Mouse (Mus musculus): Measurements from ENCODE around the gene Adgrg3.
A peak's percentile ranks its signal among the peaks of the same experiment; 100 is the strongest.

Adgrg3 gene

DNA sequence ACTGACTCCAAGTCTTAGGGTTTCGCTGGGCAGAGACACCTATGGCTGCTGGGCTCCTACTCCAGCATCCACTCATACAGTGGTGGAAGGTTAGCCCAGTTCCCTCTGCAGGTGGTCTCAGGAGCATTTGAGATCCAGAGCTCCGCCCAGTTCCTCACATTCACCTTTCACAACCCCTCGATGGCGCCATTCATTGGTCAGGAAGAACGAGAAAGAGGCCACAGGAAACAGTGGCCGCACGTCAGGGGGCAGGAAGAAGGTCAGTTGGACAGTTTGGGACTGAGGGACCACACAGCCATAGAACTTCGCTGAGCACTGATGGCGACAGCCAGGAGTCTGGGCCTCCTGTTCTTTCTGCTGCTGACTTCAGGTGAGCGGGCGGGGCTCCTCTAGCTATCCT lies at the start of gene Adgrg3:
TSS of gene Adgrg3 (plus strand) at position 242 of the 400 bp plus-strand sequence.
- DNase-seq (ENCODE audit: low spot score), result no peak

DNA sequence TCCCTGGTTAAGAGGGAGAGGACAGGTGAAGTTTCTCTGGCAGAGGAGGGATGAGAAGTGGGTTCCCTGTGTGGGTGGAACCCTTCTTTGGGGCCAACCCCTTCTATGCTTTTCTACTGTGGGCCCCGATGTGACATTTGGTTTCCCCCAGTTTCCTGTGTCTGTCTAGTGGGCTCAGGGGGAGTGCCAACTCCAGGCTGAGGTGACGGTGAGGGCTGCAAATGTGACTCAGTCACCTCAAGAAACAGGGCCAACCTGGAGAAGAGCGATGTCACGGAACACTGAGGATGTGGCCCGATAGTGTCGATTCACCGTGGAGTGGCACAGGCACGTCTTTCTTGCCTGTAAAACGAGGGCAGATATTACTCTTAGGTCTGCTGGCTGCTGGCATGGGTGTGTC lies 44.2 kb upstream of the Adgrg3 start:
- DNase-seq (ENCODE audit: low spot score), result no peak

- DNase-seq (ENCODE audit: low spot score), result no peak
Measured at GRCm38 (mm10) chr8:94973786-94974185, 43.7 kb upstream of the Adgrg3 start.

DNA sequence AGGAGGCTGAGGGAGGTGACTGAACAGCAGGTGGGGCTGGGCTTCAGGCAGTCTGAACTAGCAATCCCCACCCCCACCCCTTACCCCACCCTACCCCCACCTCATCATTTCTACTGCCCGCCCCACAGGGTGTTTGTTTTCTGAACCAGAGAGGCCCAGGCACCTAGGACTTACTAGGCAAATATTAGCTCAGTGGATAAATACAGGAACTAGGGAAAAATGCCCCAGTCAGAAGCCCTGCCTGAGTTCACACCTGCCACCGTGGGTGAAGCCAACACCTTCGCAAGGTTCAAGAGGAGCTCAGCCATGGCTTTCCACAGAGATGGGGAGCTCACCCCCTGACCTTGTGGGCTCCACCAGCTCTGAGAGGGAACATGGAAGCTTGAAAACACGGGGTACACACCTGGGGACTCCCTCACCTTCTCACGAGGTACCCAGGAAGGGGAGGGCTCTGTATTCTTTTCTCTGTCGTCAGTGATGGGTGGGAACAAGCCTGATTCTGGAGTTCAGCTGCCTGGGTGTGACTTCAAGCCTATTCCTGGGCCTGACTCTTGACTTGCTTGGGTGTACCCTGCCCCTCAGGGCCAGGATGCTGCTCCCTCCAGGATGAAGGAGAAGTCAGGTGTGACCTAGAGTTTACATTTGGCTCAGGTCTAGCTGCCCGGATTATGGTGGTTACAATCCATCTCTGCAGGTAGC lies 42.9 kb upstream of the Adgrg3 start, which contains the start of gene Adgrg1:
TSS of gene Adgrg1 (plus strand) at position 285 of the 699 bp plus-strand sequence.
- DNase-seq (ENCODE audit: low spot score), result no peak

- DNase-seq (ENCODE audit: low spot score), result no peak
Measured at GRCm38 (mm10) chr8:94976651-94977417, 40.7 kb upstream of the Adgrg3 start.

DNA sequence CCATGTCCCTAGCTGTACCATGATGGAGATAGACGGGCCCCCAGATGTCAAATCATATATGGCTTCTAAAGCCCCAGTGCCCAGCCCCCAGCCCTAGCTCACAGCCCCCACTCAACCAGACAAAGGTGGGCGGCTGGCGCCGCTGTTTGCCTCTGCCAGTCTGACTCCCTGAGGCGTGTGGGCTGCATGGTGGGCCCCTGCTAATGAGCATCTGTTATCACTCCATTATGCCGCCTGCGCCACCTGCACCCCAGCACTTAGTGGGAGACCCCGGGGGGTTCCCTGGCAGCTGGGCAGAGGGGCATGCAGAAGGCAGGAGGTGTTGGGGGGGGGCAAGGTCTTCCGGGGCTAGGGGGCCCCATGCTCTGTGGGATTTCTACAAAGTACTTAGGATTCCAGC lies 39.4 kb upstream of the Adgrg3 start:
- DNase-seq (ENCODE audit: low spot score), result no peak

GRCm38 (mm10) chr8:94978593-94979319 lies 38.7 kb upstream of the Adgrg3 start:
- DNase-seq (ENCODE audit: low spot score), result no peak

- DNase-seq (ENCODE audit: low spot score), result no peak
Measured at GRCm38 (mm10) chr8:94980176-94980575, 37.3 kb upstream of the Adgrg3 start.

DNA sequence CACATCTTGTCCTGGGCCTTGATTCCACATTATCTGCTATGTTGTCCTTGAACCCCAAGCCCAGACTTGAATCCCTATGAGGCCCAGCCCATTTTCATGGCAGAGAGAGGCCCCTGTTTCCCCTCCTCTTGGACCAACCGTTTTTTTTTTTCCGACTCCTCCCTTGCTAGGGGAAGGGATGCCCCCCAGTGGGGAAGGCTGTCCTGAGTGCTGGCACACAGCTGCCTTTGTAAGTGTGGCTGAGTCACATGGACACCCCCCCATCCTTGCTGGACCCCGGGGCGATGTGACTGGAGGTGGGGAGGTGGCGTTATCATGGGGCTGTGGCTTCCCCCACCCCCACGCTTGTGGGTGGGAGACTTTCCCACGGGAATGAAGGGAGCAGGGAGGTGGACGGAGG lies 36.5 kb upstream of the Adgrg3 start:
- no peak for DNase-seq (ENCODE audit: low spot score)

GRCm38 (mm10) chr8:94981848-94982247 lies 35.6 kb upstream of the Adgrg3 start:
- no peak for DNase-seq (ENCODE audit: low spot score)

GRCm38 (mm10) chr8:94983146-94983545 lies 34.3 kb upstream of the Adgrg3 start:
- no peak for DNase-seq (ENCODE audit: low spot score)

DNA sequence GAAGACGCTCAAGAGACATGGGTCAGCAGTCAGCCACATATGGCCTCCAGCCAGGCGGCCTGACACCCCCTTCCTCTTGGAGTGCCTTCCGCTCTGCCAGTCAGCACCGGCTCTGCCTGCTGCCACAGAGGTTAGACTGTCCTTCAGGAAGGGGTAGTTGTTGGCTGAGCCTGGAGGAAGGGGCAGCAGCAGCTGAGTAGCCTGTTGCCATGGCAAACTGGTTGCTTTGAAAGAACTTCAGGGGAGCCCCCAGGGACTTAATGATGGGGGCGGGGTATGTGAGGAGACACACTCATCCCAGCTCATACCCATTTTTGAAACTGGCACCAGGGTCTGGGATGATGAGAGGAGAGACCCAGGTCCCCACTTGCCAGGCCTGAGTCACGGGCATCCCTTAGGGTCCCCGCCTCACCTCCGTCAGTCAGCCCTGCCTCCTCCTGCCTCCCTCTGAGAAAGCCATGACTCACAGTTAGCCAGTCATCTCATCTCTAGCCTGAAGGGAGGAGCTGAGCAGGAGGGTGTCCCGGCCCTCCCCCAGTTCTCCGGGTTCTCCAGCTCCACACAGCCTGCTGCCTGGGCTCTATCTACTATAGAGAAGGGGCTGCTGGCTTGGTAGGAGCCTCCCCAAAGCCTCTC lies 33.5 kb upstream of the Adgrg3 start:
- DNase-seq (ENCODE audit: low spot score), result peak; percentile 67

GRCm38 (mm10) chr8:94985023-94985422 lies 32.5 kb upstream of the Adgrg3 start:
- peak; percentile 64 for DNase-seq (ENCODE audit: low spot score)

DNA sequence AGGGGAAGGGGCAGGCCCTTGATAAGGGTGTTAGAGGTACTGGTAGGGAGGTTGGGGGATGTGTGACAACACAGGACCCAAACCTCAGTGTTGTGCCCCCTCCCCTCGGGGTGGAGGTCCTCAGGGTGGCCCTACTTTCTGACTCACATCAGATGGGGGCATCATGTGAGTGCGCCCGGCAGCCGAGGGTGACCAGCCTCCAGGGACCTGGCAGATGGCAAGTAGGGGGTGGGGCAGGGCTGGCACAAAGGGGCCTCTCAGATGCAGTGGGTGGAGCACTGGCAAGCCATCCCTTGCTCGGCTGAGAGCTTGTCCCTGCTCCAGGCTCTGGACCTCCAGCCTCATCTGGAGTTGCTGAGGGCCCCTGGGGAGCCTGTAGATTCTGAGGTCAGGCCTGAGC lies 30.8 kb upstream of the Adgrg3 start:
- peak; percentile 81 for DNase-seq (ENCODE audit: low spot score)

- DNase-seq (ENCODE audit: low spot score), result peak; percentile 70
Measured at GRCm38 (mm10) chr8:94987553-94987952, 29.9 kb upstream of the Adgrg3 start.

DNA sequence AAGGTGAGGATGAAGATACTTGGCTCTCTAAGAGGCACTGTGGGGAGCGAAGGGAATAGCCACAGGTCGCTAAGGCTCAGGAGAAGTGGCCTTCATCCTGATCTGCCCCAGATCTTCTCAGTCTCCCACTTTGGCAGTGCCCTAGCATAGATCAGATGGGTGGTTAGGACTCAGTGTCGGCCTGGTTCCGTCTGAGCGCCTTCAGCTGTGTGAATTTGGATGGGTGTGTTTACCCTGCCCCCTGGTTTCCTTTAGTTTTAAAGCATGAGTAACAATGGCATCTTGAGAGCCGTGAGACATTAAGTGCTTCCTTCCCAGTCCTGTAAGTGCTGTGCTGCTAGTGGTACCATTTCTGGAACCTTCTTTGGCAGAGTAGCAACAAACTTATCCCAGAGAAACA lies 28.9 kb upstream of the Adgrg3 start:
- DNase-seq (ENCODE audit: low spot score), result no peak

- DNase-seq (ENCODE audit: low spot score), result no peak
Measured at GRCm38 (mm10) chr8:94989711-94990110, 27.8 kb upstream of the Adgrg3 start.

- no peak for DNase-seq (ENCODE audit: low spot score)
Measured at GRCm38 (mm10) chr8:94990598-94991453, 26.7 kb upstream of the Adgrg3 start.

GRCm38 (mm10) chr8:94991454-94991994 lies 26.0 kb upstream of the Adgrg3 start:
- no peak for DNase-seq (ENCODE audit: low spot score)

DNA sequence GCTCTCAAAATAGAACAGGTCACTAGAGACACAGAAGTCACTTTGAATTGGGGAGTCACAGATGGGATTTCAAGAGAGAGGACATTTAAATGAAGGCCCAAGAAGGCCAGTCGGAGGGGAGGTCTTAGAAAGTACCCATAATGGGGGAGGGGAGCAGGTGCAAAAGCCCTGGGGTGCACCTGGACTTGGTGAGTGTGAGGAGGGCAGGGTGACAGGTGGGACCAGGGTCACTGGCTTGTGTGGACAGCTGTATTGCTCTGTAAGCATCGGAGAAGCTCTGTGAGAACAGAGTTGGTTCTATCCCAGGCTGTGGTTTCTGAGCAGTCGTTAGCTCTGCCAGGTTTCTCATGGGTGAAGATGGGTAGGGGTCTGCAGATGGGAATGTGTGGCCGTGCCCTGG lies 25.5 kb upstream of the Adgrg3 start:
- no peak for DNase-seq (ENCODE audit: low spot score)

GRCm38 (mm10) chr8:94992534-94992933 lies 25.0 kb upstream of the Adgrg3 start:
- DNase-seq (ENCODE audit: low spot score), result peak; percentile 65

Measured in testis, postnatal 10 days (tissue).